In the genomic region with DNA sequence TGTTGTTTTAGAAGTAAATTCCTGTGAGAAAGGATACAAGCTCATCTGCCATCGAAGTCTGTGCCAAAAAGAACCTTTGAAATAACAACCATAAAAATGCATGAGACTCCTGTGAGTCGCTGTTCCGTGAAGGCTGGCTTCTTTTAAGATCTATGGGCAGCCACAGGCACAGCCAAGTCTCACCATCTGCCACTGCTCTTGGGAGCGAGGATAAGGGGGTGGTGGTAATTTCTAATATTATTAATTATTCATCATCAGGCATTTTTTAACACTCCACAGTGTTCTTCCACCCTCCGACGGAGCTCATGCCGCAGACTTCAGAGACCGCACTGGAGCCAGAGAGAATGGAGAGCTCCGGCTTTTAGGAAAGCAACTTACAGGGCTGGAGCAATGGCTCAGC, we compare ENCODE assay signal across 29 mouse cellular contexts.
DNase-seq lines count a peak whose midpoint lies in the region; ATAC-seq lines count a peak whose summit lies in the region.
"Had no signal": no experiment of that assay in that cellular context is flagged by ENCODE, and none has a peak within 500 bp of the region (broad histone marks: within the 10 kb centered on the region; RNA-seq: fewer than 3 reads in every experiment).

No protein-coding gene starts in this region.

- no peak overlapping the region for H3K4me2 ChIP-seq in heart, embryonic 11.5 days
- no peak overlapping the region for H3K4me2 ChIP-seq in midbrain, embryonic 14.5 days (ENCODE audit: low read length)
- H3K4me2 ChIP-seq in midbrain, embryonic 11.5 days, result no peak overlapping the region
- no peak overlapping the region for H3K4me2 ChIP-seq in forebrain, embryonic 16.5 days (ENCODE audit: low read length)
- H3K4me2 ChIP-seq: embryonic facial prominence, embryonic 15.5 days; heart, embryonic 13.5 days; hindbrain, embryonic 14.5 days; kidney, embryonic 15.5 days; limb, embryonic 12.5 days; liver, embryonic 15.5 days; lung, embryonic 14.5 days; midbrain, embryonic 12.5 days; neural tube, embryonic 12.5 days had no signal

- intact Hi-C loops in left cerebral cortex, postnatal 14 days (cut with DNase I), result no loop called here

- H3K27me3 ChIP-seq in heart, embryonic 11.5 days (ENCODE audit: control insufficient read depth, insufficient read depth, low read length), result no peaks in the 10 kb centered on the region
- H3K27me3 ChIP-seq in midbrain, embryonic 14.5 days (ENCODE audit: control insufficient read depth, insufficient read depth, low read length), result no peaks in the 10 kb centered on the region
- H3K27me3 ChIP-seq in midbrain, embryonic 11.5 days (ENCODE audit: control insufficient read depth, insufficient read depth, low read length), result no peaks in the 10 kb centered on the region
- H3K27me3 ChIP-seq in forebrain, embryonic 16.5 days (replicated peaks; ENCODE audit: control insufficient read depth, insufficient read depth, low read length), result no peaks in the 10 kb centered on the region
- H3K27me3 ChIP-seq: embryonic facial prominence, embryonic 15.5 days; heart, embryonic 13.5 days; kidney, embryonic 15.5 days; limb, embryonic 12.5 days; liver, embryonic 15.5 days; midbrain, embryonic 12.5 days; neural tube, embryonic 12.5 days; Patski had no signal

- DNase-seq in cerebellum, postnatal 10 days, result peak; percentile 41 to 52
- no peak for DNase-seq in cerebellum, postnatal 4 days (ENCODE audit: low spot score in 2 of 2)
- DNase-seq in heart, adult 11 months, result peak; percentile 53
- DNase-seq in midbrain, embryonic 14.5 days, result peak; percentile 29
- DNase-seq in midbrain, embryonic 11.5 days (ENCODE audit: low spot score, missing footprints), result no peak
- no peak for DNase-seq in left cerebral cortex, postnatal 14 days (ENCODE audit: low spot score in 2 of 2)
- DNase-seq: adrenal gland, postnatal 10 days; cerebellum, adult 9-11 months; gastrocnemius, postnatal 25 days; heart, adult 2 months; heart, postnatal 10 days; kidney, adult 11 months; kidney, postnatal 36 days; lung, embryonic 14.5 days; lung, postnatal 14 days; thymus, postnatal 4 days had no signal

- no peaks in the 10 kb centered on the region; the same call in 1 of the 2 replicates for H3K4me1 ChIP-seq in heart, embryonic 11.5 days (ENCODE audit: control insufficient read depth, insufficient read depth, low read length)
- H3K4me1 ChIP-seq in midbrain, embryonic 14.5 days (ENCODE audit: control insufficient read depth, insufficient read depth, low read length), result no peaks in the 10 kb centered on the region
- no peaks in the 10 kb centered on the region for H3K4me1 ChIP-seq in midbrain, embryonic 11.5 days (ENCODE audit: control insufficient read depth, insufficient read depth, low read length)
- H3K4me1 ChIP-seq in forebrain, embryonic 16.5 days (replicated peaks; ENCODE audit: control insufficient read depth, insufficient read depth, low read length), result peaks cover 7% of the 10 kb centered on the region
- H3K4me1 ChIP-seq: embryonic facial prominence, embryonic 10.5 days; embryonic facial prominence, embryonic 15.5 days; kidney, embryonic 15.5 days; liver, embryonic 15.5 days; midbrain, embryonic 12.5 days; neural tube, embryonic 12.5 days had no signal

- no peak overlapping the region for H3K4me3 ChIP-seq in heart, embryonic 11.5 days (ENCODE audit: low read depth, low read length)
- H3K4me3 ChIP-seq in midbrain, embryonic 14.5 days (replicated peaks; ENCODE audit: low read depth, low read length), result no peak overlapping the region
- no peak overlapping the region for H3K4me3 ChIP-seq in midbrain, embryonic 11.5 days (ENCODE audit: low read depth, low read length)
- H3K4me3 ChIP-seq in forebrain, embryonic 16.5 days (replicated peaks; ENCODE audit: low read length), result no peak overlapping the region
- H3K4me3 ChIP-seq: embryonic facial prominence, embryonic 10.5 days; embryonic facial prominence, embryonic 15.5 days; heart, adult 2 months; heart, embryonic 13.5 days; kidney, embryonic 15.5 days; limb, embryonic 12.5 days; liver, embryonic 15.5 days; midbrain, embryonic 12.5 days; neural tube, embryonic 12.5 days had no signal

- no peak overlapping the region for H3K9ac ChIP-seq in heart, embryonic 11.5 days (ENCODE audit: low read depth, low read length)
- H3K9ac ChIP-seq in midbrain, embryonic 14.5 days (replicated peaks; ENCODE audit: low read length), result no peak overlapping the region
- H3K9ac ChIP-seq in midbrain, embryonic 11.5 days (ENCODE audit: low read length), result no peak overlapping the region
- no peak overlapping the region for H3K9ac ChIP-seq in forebrain, embryonic 16.5 days (replicated peaks; ENCODE audit: low read depth, low read length)
- H3K9ac ChIP-seq: embryonic facial prominence, embryonic 15.5 days; heart, embryonic 13.5 days; hindbrain, embryonic 14.5 days; kidney, embryonic 15.5 days; limb, embryonic 12.5 days; liver, embryonic 15.5 days; lung, embryonic 14.5 days; midbrain, embryonic 12.5 days; neural tube, embryonic 12.5 days had no signal

- H3K36me3 ChIP-seq in heart, embryonic 11.5 days (ENCODE audit: control insufficient read depth, insufficient read depth, low read length), result no peaks in the 10 kb centered on the region
- H3K36me3 ChIP-seq in midbrain, embryonic 14.5 days (ENCODE audit: control insufficient read depth, insufficient read depth, low read length), result no peaks in the 10 kb centered on the region
- no peaks in the 10 kb centered on the region for H3K36me3 ChIP-seq in midbrain, embryonic 11.5 days (ENCODE audit: control insufficient read depth, insufficient read depth, low read length)
- H3K36me3 ChIP-seq in forebrain, embryonic 16.5 days (ENCODE audit: control insufficient read depth, insufficient read depth), result no peaks in the 10 kb centered on the region
- H3K36me3 ChIP-seq: embryonic facial prominence, embryonic 10.5 days; embryonic facial prominence, embryonic 15.5 days; heart, embryonic 13.5 days; kidney, embryonic 15.5 days; limb, embryonic 12.5 days; liver, embryonic 15.5 days; midbrain, embryonic 12.5 days; neural tube, embryonic 12.5 days had no signal

- WGBS in heart, embryonic 11.5 days (ENCODE audit: insufficient replicate concordance), result 92% methylated on average over 9 of the region's 9 CpGs
- 65% methylated on average over 9 of the region's 9 CpGs for WGBS in midbrain, embryonic 14.5 days
- 87% methylated on average over 9 of the region's 9 CpGs for WGBS in midbrain, embryonic 11.5 days
- WGBS in forebrain, embryonic 16.5 days, result 58% methylated on average over 9 of the region's 9 CpGs

- ATAC-seq in heart, embryonic 11.5 days (replicated peaks; ENCODE audit: insufficient number of reproducible peaks, low FRiP score, low TSS enrichment), result no peak
- ATAC-seq in midbrain, embryonic 14.5 days (ENCODE audit: low FRiP score, low TSS enrichment), result no peak
- no peak for ATAC-seq in midbrain, embryonic 11.5 days (ENCODE audit: low FRiP score)
- ATAC-seq in forebrain, embryonic 16.5 days, result peak; percentile 85
- ATAC-seq: inflammation-experienced regulatory T-cells, adult 6 months; Patski had no signal

- peaks cover 3% of the 10 kb centered on the region; the same call in 1 of the 2 replicates for H3K9me3 ChIP-seq in heart, embryonic 11.5 days (replicated peaks; ENCODE audit: control insufficient read depth, low read length)
- no peaks in the 10 kb centered on the region for H3K9me3 ChIP-seq in midbrain, embryonic 14.5 days (ENCODE audit: control insufficient read depth, low read length)
- no peaks in the 10 kb centered on the region for H3K9me3 ChIP-seq in midbrain, embryonic 11.5 days (ENCODE audit: control insufficient read depth, low read length)
- peaks cover 2% of the 10 kb centered on the region; the same call in 1 of the 2 replicates for H3K9me3 ChIP-seq in forebrain, embryonic 16.5 days (ENCODE audit: control insufficient read depth, low read length)
- H3K9me3 ChIP-seq: embryonic facial prominence, embryonic 10.5 days; embryonic facial prominence, embryonic 15.5 days; heart, embryonic 13.5 days; kidney, embryonic 15.5 days; liver, embryonic 15.5 days; midbrain, embryonic 12.5 days; neural tube, embryonic 12.5 days had no signal

- no peak overlapping the region for H3K27ac ChIP-seq in heart, embryonic 11.5 days (ENCODE audit: low read depth, low read length)
- H3K27ac ChIP-seq in midbrain, embryonic 14.5 days (replicated peaks; ENCODE audit: low read depth, low read length), result no peak overlapping the region
- no peak overlapping the region for H3K27ac ChIP-seq in midbrain, embryonic 11.5 days (ENCODE audit: low read depth, low read length)
- H3K27ac ChIP-seq in forebrain, embryonic 16.5 days (ENCODE audit: low read length), result peak overlapping the region; percentile 41; the same call in 1 of the 2 replicates
- H3K27ac ChIP-seq: embryonic facial prominence, embryonic 10.5 days; embryonic facial prominence, embryonic 15.5 days; heart, adult 2 months; heart, embryonic 13.5 days; hindbrain, embryonic 14.5 days; kidney, embryonic 15.5 days; limb, embryonic 12.5 days; liver, embryonic 15.5 days; midbrain, embryonic 12.5 days; neural tube, embryonic 12.5 days had no signal

Comparison
In these comparisons a context has a peak if more than half of its experiments do, and no peak if none do; other contexts are left out.
1. DNase-seq: peak in cerebellum, postnatal 10 days (2 of 2), heart, adult 11 months (single experiment) and midbrain, embryonic 14.5 days (single experiment); none in cerebellum, postnatal 4 days (0 of 2), midbrain, embryonic 11.5 days (single experiment) and left cerebral cortex, postnatal 14 days (0 of 2).